Mouse (Mus musculus) myocyte (in vitro differentiated cells): Measurements from ENCODE around the gene Anln.
"Not testable (repeated sequence)": the region's sequence is repeated elsewhere in the genome, so short reads cannot be mapped to it uniquely, and the experiment has no call there.

ENCODE experiments used
- E2F4 ChIP-seq: IDR thresholded peaks from one replicate; pipeline ENCODE4 v1.6.1; 2011; ENCODE audit warnings: mild to moderate bottlenecking, control low read depth, moderate library complexity; ENCODE audit not compliant: insufficient read depth
- MAX ChIP-seq: IDR thresholded peaks from one replicate; pipeline ENCODE4 v1.6.1; 2011; ENCODE audit warnings: low read depth, mild to moderate bottlenecking, control low read depth
- MYOG ChIP-seq, 3 experiments: IDR thresholded peaks; one replicate each; pipeline ENCODE4 v1.6.1; 2011; ENCODE audit warnings: control low read depth in 2 of 3, low read depth in 2 of 3, mild to moderate bottlenecking in 2 of 3; ENCODE audit not compliant: insufficient read length in 2 of 3, control insufficient read depth in 1 of 3, insufficient read depth in 1 of 3
- POLR2A ChIP-seq: IDR thresholded peaks from one replicate; pipeline ENCODE4 v1.6.1; 2011; ENCODE audit warnings: low read depth, mild to moderate bottlenecking, control low read depth, moderate library complexity; ENCODE audit not compliant: insufficient read length
- SRF ChIP-seq: IDR thresholded peaks from one replicate; pipeline ENCODE4 v1.6.1; 2011; ENCODE audit warnings: low read depth; ENCODE audit not compliant: control insufficient read depth, insufficient read length
- TCF12 ChIP-seq: IDR thresholded peaks from one replicate; pipeline ENCODE4 v1.6.1; 2011; ENCODE audit warnings: mild to moderate bottlenecking, control low read depth; ENCODE audit not compliant: poor library complexity, insufficient read depth, severe bottlenecking

GRCm38 (mm10) chr9:22403501-22403900 is 14.5 kb upstream of the Anln start:
- not testable (repeated sequence) for TF ChIP-seq MYOG (IDR thresholded peaks at IDR 0.05; ENCODE audit: control insufficient read depth in 1 of 3, insufficient read depth in 1 of 3, insufficient read length in 2 of 3, low read depth in 2 of 3); E2F4; POLR2A; SRF; MAX; TCF12
